ENCODE assay signal across 30 mouse cellular contexts in genomic region chr8:26946875-26947274, GRCm38 (mm10). TPM values are rescaled to one million over a fixed set of nuclear protein-coding genes. Genes with fewer than 3 reads are reported as not detected.
DNase-seq lines count a peak whose midpoint lies in the region; ATAC-seq and TF ChIP-seq lines count a peak whose summit lies in the region.
"Had no signal": no experiment of that assay in that cellular context is flagged by ENCODE, and none has a peak within 500 bp of the region (broad histone marks: within the 10 kb centered on the region; RNA-seq: fewer than 3 reads in every experiment).

No protein-coding gene starts in this region.

- H3K27ac ChIP-seq in heart, embryonic 11.5 days (ENCODE audit: low read depth, low read length) = no peak overlapping the region
- H3K27ac ChIP-seq in lung, embryonic 15.5 days = 0 out of 2 replicates have a peak overlapping the region, but pooled peaks have one; percentile 26
- H3K27ac ChIP-seq in lung, postnatal 0 days (ENCODE audit: low read length) = 0 out of 2 replicates have a peak overlapping the region, but pooled peaks have one; percentile 17
- H3K27ac ChIP-seq: embryonic facial prominence, embryonic 13.5 days; embryonic facial prominence, embryonic 15.5 days; forebrain, embryonic 10.5 days; forebrain, embryonic 12.5 days had no signal

- no peaks in the 10 kb centered on the region for H3K27me3 ChIP-seq in heart, embryonic 11.5 days (ENCODE audit: control insufficient read depth, insufficient read depth, low read length)
- no peaks in the 10 kb centered on the region for H3K27me3 ChIP-seq in lung, embryonic 15.5 days
- no peaks in the 10 kb centered on the region for H3K27me3 ChIP-seq in lung, postnatal 0 days (replicated peaks; ENCODE audit: insufficient read depth, low read length)
- H3K27me3 ChIP-seq: CH12.LX; embryonic facial prominence, embryonic 13.5 days; embryonic facial prominence, embryonic 15.5 days; forebrain, embryonic 12.5 days; Patski had no signal

- H3K9me3 ChIP-seq in heart, embryonic 11.5 days (replicated peaks; ENCODE audit: control insufficient read depth, low read length) = no peaks in the 10 kb centered on the region
- H3K9me3 ChIP-seq in lung, embryonic 15.5 days = no peaks in the 10 kb centered on the region
- no peaks in the 10 kb centered on the region for H3K9me3 ChIP-seq in lung, postnatal 0 days (ENCODE audit: low read length)
- H3K9me3 ChIP-seq: embryonic facial prominence, embryonic 13.5 days; embryonic facial prominence, embryonic 15.5 days; forebrain, embryonic 10.5 days; forebrain, embryonic 12.5 days; G1E had no signal

- peak; percentile 56 for DNase-seq in heart, adult 11 months
- DNase-seq in lung, postnatal 14 days = no peak
- peak; percentile 80 for DNase-seq in lung, postnatal 0 days (ENCODE audit: low spot score)
- no peak for DNase-seq in lung, postnatal 10 days
- peak; percentile 37 for DNase-seq in lung, postnatal 36 days
- no peak for DNase-seq in left cerebral cortex, adult 11 months (ENCODE audit: low spot score)
- DNase-seq: adrenal gland, adult 2 months; adrenal gland, postnatal 10 days; adrenal gland, postnatal 25 days; B cell, adult 2 months; cerebellum, adult 11 months; cerebellum, adult 18-20 months; cerebellum, adult 8-10 months; cerebellum, adult 9-11 months; cerebellum, postnatal 14 days; cerebellum, postnatal 36 days; embryo, embryonic 11 days had no signal

- TF ChIP-seq EP300 in lung, postnatal 0 days (IDR thresholded peaks at IDR 0.05) = peak; percentile 99

- 62% methylated on average over 5 of the region's 5 CpGs for WGBS in heart, embryonic 11.5 days (ENCODE audit: insufficient replicate concordance)
- WGBS in lung, embryonic 15.5 days = 47% methylated on average over 5 of the region's 5 CpGs
- 41% methylated on average over 5 of the region's 5 CpGs for WGBS in lung, postnatal 0 days

- H3K36me3 ChIP-seq in heart, embryonic 11.5 days (ENCODE audit: control insufficient read depth, insufficient read depth, low read length) = no peaks in the 10 kb centered on the region
- H3K36me3 ChIP-seq in lung, embryonic 15.5 days = no peaks in the 10 kb centered on the region
- H3K36me3 ChIP-seq in lung, postnatal 0 days (ENCODE audit: insufficient read depth, low read length) = no peaks in the 10 kb centered on the region
- H3K36me3 ChIP-seq: embryonic facial prominence, embryonic 13.5 days; embryonic facial prominence, embryonic 15.5 days; forebrain, embryonic 10.5 days; forebrain, embryonic 12.5 days; G1E had no signal

- H3K4me3 ChIP-seq in heart, embryonic 11.5 days (ENCODE audit: low read depth, low read length) = no peak overlapping the region
- no peak overlapping the region for H3K4me3 ChIP-seq in lung, embryonic 15.5 days
- no peak overlapping the region for H3K4me3 ChIP-seq in lung, postnatal 0 days (ENCODE audit: low read depth, low read length)
- H3K4me3 ChIP-seq: embryonic facial prominence, embryonic 13.5 days; embryonic facial prominence, embryonic 15.5 days; erythroblast, embryonic 14.5 days; forebrain, embryonic 10.5 days; forebrain, embryonic 12.5 days had no signal

- TF ChIP-seq CTCF in lung, postnatal 0 days (IDR thresholded peaks at IDR 0.05) = no peak

- no peak overlapping the region for H3K9ac ChIP-seq in heart, embryonic 11.5 days (ENCODE audit: low read depth, low read length)
- no peak overlapping the region for H3K9ac ChIP-seq in lung, embryonic 15.5 days
- no peak overlapping the region for H3K9ac ChIP-seq in lung, postnatal 0 days (replicated peaks; ENCODE audit: low read depth)
- H3K9ac ChIP-seq: embryonic facial prominence, embryonic 13.5 days; embryonic facial prominence, embryonic 15.5 days; forebrain, embryonic 12.5 days had no signal

- ATAC-seq in heart, embryonic 11.5 days (replicated peaks; ENCODE audit: insufficient number of reproducible peaks, low FRiP score, low TSS enrichment) = no peak
- ATAC-seq in lung, embryonic 15.5 days (ENCODE audit: borderline replicate concordance, extremely low read depth, low FRiP score, low TSS enrichment) = 0 out of 2 replicates have a peak, but pooled peaks have one; percentile 31
- peak; percentile 97 for ATAC-seq in lung, postnatal 0 days
- ATAC-seq: activated CD4-positive, CD25-positive, alpha-beta regulatory T cell, adult 4 months; CD4-positive, CD25-positive, alpha-beta regulatory T cell, adult 4 months; forebrain, embryonic 14.5 days; Patski had no signal

- H3K4me2 ChIP-seq in heart, embryonic 11.5 days = no peak overlapping the region
- no peak overlapping the region for H3K4me2 ChIP-seq in lung, embryonic 15.5 days
- no peak overlapping the region for H3K4me2 ChIP-seq in lung, postnatal 0 days (replicated peaks; ENCODE audit: low read depth, low read length)
- H3K4me2 ChIP-seq: embryonic facial prominence, embryonic 13.5 days; embryonic facial prominence, embryonic 15.5 days; forebrain, embryonic 12.5 days had no signal

- no peaks in the 10 kb centered on the region for H3K4me1 ChIP-seq in heart, embryonic 11.5 days (ENCODE audit: control insufficient read depth, insufficient read depth, low read length)
- peaks cover 7% of the 10 kb centered on the region; the same call in 1 of the 2 replicates for H3K4me1 ChIP-seq in lung, embryonic 15.5 days
- peaks cover 3% of the 10 kb centered on the region; the same call in 1 of the 2 replicates for H3K4me1 ChIP-seq in lung, postnatal 0 days (ENCODE audit: insufficient read depth, low read depth, low read length)
- H3K4me1 ChIP-seq: embryonic facial prominence, embryonic 13.5 days; embryonic facial prominence, embryonic 15.5 days; forebrain, embryonic 10.5 days; forebrain, embryonic 12.5 days had no signal

RNA-seq across cellular contexts. Expression of gene Zfp703, which starts 30.2 kb away (rescaled TPM):
- polyA plus RNA-seq in heart, embryonic 11.5 days (2014; fragmentation: Nextera tagmentation; extraction: Ambion mirVana) = 7.7 and 8.5 TPM in 2 replicates
- 10.3 and 11.1 TPM in 2 replicates for polyA plus RNA-seq in lung, embryonic 15.5 days (2015; fragmentation: Nextera tagmentation; extraction: Ambion mirVana)
- polyA plus RNA-seq in lung, postnatal 0 days (2015; fragmentation: Nextera tagmentation; extraction: Ambion mirVana) = 22.3 TPM in 2 replicates

Comparison
In these comparisons a context has a peak if more than half of its experiments do, and no peak if none do; other contexts are left out.
1. DNase-seq: peak in heart, adult 11 months (single experiment), lung, postnatal 0 days (single experiment) and lung, postnatal 36 days (single experiment); none in lung, postnatal 14 days (single experiment), lung, postnatal 10 days (single experiment) and left cerebral cortex, adult 11 months (single experiment).